Mouse (Mus musculus) CD4-positive helper T cell, adult 2 months (primary cell): ENCODE results near the gene Slc3a1.
A peak's percentile ranks its signal among the peaks of the same experiment; 100 is the strongest.

Experiments
- DNase-seq: peaks from one replicate; pipeline ENCODE4 v3.0.0-alpha.2; 2012; ENCODE audit warnings: low read depth, missing footprints, low spot score

The Slc3a1 gene

DNA sequence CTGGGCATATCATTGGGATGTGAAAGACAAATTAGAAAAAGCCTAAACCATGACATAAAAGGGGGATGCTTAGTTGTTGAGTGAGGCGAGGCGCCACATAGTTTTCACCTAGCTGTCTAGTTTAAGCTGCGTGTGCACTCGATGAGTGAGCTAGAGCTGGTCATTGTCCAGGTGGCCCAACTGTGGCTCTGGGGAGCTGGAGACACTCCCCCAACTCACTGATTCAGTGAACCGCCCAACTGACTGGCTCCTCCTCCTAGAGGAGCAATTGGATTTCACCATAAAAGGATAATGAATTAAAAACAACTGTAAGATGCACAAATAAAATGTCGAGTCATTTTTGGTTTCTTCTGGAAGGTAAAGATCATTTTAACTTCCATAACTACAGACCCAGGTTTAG is 60.8 kb downstream of the Slc3a1 start:
- no peak for DNase-seq

DNA sequence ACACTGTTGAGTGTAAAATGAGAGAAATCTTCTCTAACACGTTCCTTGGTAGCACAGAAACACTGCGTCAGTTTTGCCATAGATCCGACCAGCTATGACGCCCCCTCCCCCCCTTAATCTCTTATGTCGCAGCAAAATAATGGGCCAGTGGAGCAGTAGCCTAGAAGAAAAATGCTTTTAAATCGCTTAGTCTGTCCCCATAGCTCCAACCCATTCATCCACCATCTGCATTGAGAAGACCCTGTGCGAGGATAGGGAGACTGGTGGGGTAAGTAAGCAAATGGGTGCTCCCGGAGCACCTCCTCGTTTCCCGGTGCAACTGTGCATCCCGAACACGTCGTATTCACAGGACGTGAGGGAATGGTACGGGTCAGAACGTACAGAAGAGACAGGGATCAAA is 61.4 kb downstream of the Slc3a1 start:
- no peak for DNase-seq

DNA sequence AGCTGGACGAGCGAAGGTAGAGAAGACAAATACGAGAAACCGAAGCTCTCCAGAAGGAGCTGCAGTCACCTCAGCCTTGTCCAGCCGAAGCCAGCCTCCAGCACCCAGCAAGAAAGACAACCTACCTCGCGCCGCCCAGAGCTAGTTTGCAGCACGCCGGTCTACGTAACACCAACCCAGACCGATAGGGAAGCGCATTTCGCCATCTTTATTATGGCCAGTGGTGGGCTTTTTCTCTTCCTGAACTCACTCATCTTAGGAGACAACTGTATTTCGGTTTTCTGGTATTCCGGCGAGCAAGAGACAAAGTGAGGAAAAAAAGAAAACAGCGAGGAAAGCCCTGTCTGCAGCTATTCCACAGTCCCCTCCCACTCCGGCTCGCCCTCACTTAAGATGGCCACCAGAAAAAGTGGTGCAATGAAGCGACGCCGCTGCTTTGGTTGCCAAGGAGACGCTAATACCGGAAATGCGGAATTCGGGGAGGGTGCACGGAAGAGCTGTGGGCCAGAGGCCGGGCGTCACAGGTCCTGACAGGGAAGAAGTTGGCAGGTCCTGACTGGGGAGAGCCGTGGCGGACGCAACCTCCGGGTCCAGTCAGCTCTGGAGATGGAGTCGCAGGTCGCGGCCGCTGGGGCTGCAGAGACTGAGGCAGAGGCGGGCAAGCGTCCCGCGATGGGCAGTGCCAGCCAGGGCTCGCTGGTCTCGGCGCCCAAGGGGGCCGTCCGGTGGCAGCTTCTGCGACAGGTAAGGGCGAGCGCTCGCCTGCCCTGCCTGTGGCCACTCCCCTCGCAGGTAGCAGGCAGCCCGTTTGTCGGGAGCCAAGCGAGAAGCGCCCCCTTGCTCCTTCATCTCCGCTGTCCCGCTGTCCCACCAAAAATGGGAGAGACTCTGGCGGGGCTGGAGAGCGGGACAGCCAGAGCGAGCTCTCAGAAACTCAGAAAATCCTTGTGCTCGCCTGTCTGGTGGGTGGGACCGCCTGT is 62.2 kb downstream of the Slc3a1 start, which contains the start of the genes Prepl and Camkmt:
Gene Prepl (minus strand): TSS at position 122 of the 980 bp plus-strand sequence.
Gene Camkmt (plus strand): TSS at position 433 of the 980 bp plus-strand sequence.
- DNase-seq: peak; percentile 98

DNA sequence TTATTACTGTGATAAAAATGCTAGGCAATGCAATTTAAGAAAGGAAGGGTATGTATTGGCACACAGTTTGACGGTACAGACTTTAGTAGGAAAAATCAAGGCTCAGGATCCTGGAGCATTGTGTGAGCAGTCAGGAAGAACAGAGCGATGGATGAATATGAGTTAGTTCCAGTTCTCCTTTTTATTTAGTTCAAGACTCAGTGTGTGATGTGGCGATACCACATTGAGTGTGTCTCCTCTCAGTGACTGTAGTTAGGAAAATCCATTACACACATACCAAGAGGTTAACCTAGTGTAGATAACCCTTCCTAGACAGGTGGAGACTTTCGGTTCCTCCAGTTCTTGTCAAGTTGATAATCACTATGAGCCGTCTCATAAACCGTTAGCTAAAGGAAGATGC is 63.6 kb downstream of the Slc3a1 start:
- no peak for DNase-seq

DNA sequence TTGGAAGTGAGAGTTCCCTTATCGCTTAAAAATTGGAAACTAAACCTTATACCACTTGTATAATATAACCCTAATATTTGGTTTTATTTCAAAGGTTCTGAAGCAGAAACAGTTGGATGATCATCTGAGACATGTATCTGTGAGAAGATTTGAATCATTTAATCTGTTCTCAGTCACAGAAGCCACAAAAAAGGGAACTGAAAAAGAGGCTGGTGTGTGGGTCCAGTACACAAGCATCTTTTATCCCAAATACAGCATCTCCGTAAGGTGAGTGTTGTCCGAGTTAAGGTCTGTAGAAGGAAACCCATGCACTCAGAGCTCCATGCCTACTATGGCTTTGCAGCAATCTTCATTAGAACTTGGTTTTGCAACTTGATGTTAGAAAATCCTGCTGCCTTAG is 68.2 kb downstream of the Slc3a1 start:
- DNase-seq: no peak

DNA sequence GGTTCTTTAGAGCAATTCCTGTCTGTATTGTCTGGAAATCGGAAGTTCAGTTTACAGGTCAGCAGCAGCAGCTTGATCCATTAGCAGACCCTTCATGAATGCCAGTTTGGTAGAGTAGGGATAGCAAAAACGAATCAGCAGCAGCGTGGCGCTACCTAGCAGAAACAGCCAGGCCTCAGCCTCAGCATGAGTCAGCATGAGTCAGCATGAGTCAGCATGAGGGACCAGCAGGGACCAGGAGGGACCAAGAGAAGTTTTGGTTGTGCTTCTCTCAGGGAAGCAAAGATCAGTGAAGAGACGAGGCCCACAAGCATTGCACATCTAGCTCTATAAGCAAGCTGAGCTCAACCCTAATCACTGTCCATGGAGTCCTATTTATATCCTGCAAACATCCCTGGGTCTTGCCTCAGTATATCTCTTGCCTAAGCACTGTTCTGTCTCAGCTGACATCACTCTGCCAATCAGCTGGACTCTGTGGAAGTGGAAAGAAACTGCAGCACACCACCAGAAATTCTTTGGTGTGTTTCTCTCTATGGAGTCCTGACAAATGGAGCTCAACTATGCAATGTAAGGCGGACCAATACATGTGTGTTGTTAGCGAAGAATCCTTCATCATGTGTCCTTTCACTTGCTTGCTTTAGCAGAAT is 70.6 kb downstream of the Slc3a1 start:
- no peak for DNase-seq

DNA sequence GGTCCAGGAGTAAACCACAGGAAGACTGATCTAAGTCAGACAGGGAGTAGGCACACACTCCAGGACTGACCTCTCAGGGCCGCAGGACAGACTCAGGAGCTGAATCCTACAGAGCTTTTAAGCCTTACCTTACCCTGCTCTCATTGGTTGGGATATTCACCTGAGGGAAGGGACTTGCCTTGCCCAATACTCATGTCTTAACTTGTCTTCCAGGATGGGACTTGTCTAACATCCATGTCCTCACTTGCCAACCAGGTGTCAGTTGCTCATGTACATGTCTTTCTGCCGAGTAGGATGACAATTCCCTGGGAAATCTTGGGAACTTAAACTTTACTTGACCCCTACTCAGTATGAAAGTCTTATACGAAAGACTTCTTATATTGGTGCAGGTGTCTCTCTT is 72.1 kb downstream of the Slc3a1 start:
- no peak for DNase-seq

DNA sequence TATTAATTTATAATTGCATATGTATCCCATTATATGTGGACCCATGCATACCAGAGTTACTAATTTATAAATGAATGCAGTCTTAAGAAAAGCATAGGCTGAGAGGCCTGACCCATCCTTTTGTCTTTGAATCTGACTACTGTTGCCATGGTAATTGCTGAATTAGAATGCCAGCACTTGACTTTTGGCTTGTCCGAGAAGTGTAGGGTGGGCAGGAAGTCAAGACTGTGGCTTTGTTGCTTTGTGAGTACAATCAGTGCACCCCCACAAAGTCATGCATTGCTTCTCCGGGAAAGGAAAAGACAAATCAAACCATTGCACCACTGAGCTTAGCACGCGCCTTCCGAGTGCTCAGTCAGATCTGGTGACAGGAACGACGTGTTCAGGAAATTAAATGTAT is 73.6 kb downstream of the Slc3a1 start:
- DNase-seq: no peak

DNA sequence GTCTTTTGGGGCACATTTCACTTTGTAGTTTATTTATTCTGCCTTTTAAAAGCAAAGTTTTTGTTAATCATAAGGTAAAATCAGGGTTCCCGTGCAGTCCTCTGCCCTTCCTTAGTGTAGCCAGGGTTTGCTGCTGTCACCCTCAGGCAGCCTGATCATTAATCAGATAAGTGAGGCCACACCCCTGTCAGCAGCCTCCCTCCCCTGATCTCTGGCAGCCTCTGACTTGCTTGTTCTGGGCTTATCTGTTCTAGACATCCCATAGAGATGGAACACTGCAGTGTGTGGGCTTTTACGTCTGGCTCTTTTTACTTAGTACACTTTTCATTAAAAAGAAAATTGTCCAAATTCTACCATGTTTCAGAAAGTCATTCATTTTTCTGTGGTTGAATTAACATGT is 75.1 kb downstream of the Slc3a1 start:
- peak; percentile 9 for DNase-seq

DNA sequence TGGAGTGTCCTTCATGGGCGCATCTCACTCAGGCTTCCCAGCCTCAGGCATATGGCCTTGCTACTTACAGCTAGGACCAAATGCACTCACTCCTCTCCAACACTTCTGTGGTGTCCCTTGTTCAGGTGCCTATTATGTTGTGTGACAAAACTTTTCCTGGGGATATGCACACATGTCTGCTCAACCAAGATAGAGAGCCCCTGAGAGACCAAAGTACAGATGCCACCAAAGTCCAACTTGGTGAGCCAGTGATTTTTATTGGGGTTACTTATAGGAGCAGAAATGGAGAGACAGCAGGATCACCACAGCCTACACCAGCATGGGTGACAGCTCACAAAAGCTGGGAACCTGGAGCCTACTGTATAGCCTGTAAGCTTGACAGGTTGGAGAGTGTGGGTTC is 82.5 kb downstream of the Slc3a1 start:
- DNase-seq: no peak

DNA sequence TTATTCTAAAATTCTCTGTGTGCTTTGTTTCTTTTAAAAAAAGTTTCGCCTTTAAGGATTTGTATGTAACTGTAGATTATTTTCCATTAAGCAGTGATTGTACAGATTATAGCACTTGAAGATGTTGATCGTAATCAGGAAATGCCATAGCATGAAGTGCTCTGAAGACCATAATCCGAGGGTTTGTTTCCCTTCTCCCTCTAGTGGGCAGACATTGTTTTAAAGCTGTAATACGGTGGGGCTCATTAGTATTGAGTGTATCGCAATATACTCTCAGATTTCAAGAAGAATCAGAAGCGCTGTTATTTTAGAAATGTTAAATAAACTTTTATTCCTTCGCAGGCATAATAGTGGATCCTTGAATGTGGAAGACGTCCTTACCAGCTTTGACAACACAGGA is 85.3 kb downstream of the Slc3a1 start:
- DNase-seq: no peak
